Mouse (Mus musculus): ENCODE measurements around the gene Mr1. TPM values are rescaled to one million over a fixed set of nuclear protein-coding genes. Genes with fewer than 3 reads are reported as not detected.

The Mr1 gene
- polyA plus RNA-seq, 1 experiment: 5.2 TPM

GRCm38 (mm10) chr1:155097931-155098485 is 48.6 kb downstream of the Mr1 start:
- peak overlapping the region; percentile 57 for H3K27ac ChIP-seq (ENCODE audit: insufficient read depth, low read length)
- peaks cover 3% of the 10 kb centered on the region; the same call in 1 of the 2 replicates for H3K4me1 ChIP-seq (ENCODE audit: control insufficient read depth, insufficient read depth, low read length)
- no peak for TF ChIP-seq CTCF (IDR thresholded peaks at IDR 0.05; ENCODE audit: extremely low read depth, insufficient read depth, low read length)
- no peak for TF ChIP-seq POLR2A (IDR thresholded peaks at IDR 0.05; ENCODE audit: extremely low read depth, insufficient read depth, low read length)
- peak overlapping the region; percentile 67 for H3K4me3 ChIP-seq (ENCODE audit: insufficient read depth, low read length)

- peak overlapping the region; percentile 67 for H3K4me3 ChIP-seq (ENCODE audit: insufficient read depth, low read length)
- H3K27ac ChIP-seq (ENCODE audit: insufficient read depth, low read length): no peak overlapping the region
- H3K4me1 ChIP-seq (ENCODE audit: control insufficient read depth, insufficient read depth, low read length): peaks cover 7% of the 10 kb centered on the region
- TF ChIP-seq POLR2A (IDR thresholded peaks at IDR 0.05; ENCODE audit: extremely low read depth, insufficient read depth, low read length): no peak
- no peak for TF ChIP-seq CTCF (IDR thresholded peaks at IDR 0.05; ENCODE audit: extremely low read depth, insufficient read depth, low read length)
Observed at GRCm38 (mm10) chr1:155097354-155097753, 49.3 kb downstream of the Mr1 start.

- Histone ChIP-seq H3K4me1 (ENCODE audit: control insufficient read depth, insufficient read depth, low read length) (peaks cover 7% of the 10 kb centered on the region), H3K27ac (ENCODE audit: insufficient read depth, low read length) (no peak overlapping the region), H3K4me3 (ENCODE audit: insufficient read depth, low read length) (peak overlapping the region; percentile 67; the same call in 1 of the 2 replicates)
- TF ChIP-seq POLR2A (IDR thresholded peaks at IDR 0.05; ENCODE audit: extremely low read depth, insufficient read depth, low read length): no peak
- no peak for TF ChIP-seq CTCF (IDR thresholded peaks at IDR 0.05; ENCODE audit: extremely low read depth, insufficient read depth, low read length)
Observed at GRCm38 (mm10) chr1:155096620-155097261, 49.9 kb downstream of the Mr1 start.

- H3K27ac ChIP-seq (ENCODE audit: insufficient read depth, low read length): no peak overlapping the region
- no peak overlapping the region for H3K4me3 ChIP-seq (ENCODE audit: insufficient read depth, low read length)
- H3K4me1 ChIP-seq (ENCODE audit: control insufficient read depth, insufficient read depth, low read length): peaks cover 7% of the 10 kb centered on the region
- no peak for TF ChIP-seq POLR2A (IDR thresholded peaks at IDR 0.05; ENCODE audit: extremely low read depth, insufficient read depth, low read length)
- no peak for TF ChIP-seq CTCF (IDR thresholded peaks at IDR 0.05; ENCODE audit: extremely low read depth, insufficient read depth, low read length)
Observed at GRCm38 (mm10) chr1:155093971-155094707, 52.5 kb downstream of the Mr1 start.

- H3K4me1 ChIP-seq (ENCODE audit: control insufficient read depth, insufficient read depth, low read length): peaks cover 10% of the 10 kb centered on the region
- no peak overlapping the region for H3K4me3 ChIP-seq (ENCODE audit: insufficient read depth, low read length)
- no peak for TF ChIP-seq POLR2A (IDR thresholded peaks at IDR 0.05; ENCODE audit: extremely low read depth, insufficient read depth, low read length)
- no peak for TF ChIP-seq CTCF (IDR thresholded peaks at IDR 0.05; ENCODE audit: extremely low read depth, insufficient read depth, low read length)
- H3K27ac ChIP-seq (ENCODE audit: insufficient read depth, low read length): no peak overlapping the region
Observed at GRCm38 (mm10) chr1:155093145-155093791, 53.3 kb downstream of the Mr1 start.

GRCm38 (mm10) chr1:155091842-155092800 is 54.5 kb downstream of the Mr1 start:
- Histone ChIP-seq H3K27ac (ENCODE audit: insufficient read depth, low read length) (peak overlapping the region; percentile 79), H3K4me3 (ENCODE audit: insufficient read depth, low read length) (no peak overlapping the region), H3K4me1 (ENCODE audit: control insufficient read depth, insufficient read depth, low read length) (peaks cover 10% of the 10 kb centered on the region)
- TF ChIP-seq CTCF (IDR thresholded peaks at IDR 0.05; ENCODE audit: extremely low read depth, insufficient read depth, low read length) (no peak), POLR2A (IDR thresholded peaks at IDR 0.05; ENCODE audit: extremely low read depth, insufficient read depth, low read length) (no peak)

- TF ChIP-seq POLR2A (IDR thresholded peaks at IDR 0.05; ENCODE audit: extremely low read depth, insufficient read depth, low read length): no peak
- no peak for TF ChIP-seq CTCF (IDR thresholded peaks at IDR 0.05; ENCODE audit: extremely low read depth, insufficient read depth, low read length)
- Histone ChIP-seq H3K4me3 (ENCODE audit: insufficient read depth, low read length) (no peak overlapping the region), H3K4me1 (ENCODE audit: control insufficient read depth, insufficient read depth, low read length) (peaks cover 10% of the 10 kb centered on the region), H3K27ac (ENCODE audit: insufficient read depth, low read length) (0 out of 2 replicates have a peak overlapping the region, but pooled peaks have one; percentile 79)
Observed at GRCm38 (mm10) chr1:155091374-155091841, 55.2 kb downstream of the Mr1 start.

- Histone ChIP-seq H3K27ac (ENCODE audit: insufficient read depth, low read length) (no peak overlapping the region), H3K4me1 (ENCODE audit: control insufficient read depth, insufficient read depth, low read length) (peaks cover 12% of the 10 kb centered on the region), H3K4me3 (ENCODE audit: insufficient read depth, low read length) (no peak overlapping the region)
- TF ChIP-seq POLR2A (IDR thresholded peaks at IDR 0.05; ENCODE audit: extremely low read depth, insufficient read depth, low read length) (no peak), CTCF (IDR thresholded peaks at IDR 0.05; ENCODE audit: extremely low read depth, insufficient read depth, low read length) (no peak)
Observed at GRCm38 (mm10) chr1:155090736-155091135, 55.9 kb downstream of the Mr1 start.

Data from cortical plate, adult 2 months (tissue).